Mouse (Mus musculus): ENCODE measurements around the gene Rusc2.

DNA sequence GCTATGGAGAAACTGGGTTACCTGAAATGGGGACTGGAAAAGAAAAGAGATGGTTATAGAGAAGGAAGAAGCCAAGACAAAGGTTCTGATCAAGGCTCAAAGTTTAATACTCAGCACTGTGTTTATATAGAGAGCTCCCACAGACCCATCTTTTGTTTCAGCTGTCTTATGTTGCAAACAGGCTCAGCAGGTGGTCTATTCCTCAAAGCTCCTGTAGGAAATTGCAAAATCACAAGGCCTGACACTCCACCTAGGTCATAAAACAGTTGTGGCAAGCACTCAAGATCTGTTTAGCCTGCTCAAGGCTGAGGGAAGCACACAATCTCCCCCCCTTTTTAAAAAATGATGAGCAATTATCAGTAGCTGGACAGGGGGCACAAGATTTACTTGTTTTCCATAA is 45.6 kb upstream of the Rusc2 start:
- TF ChIP-seq CTCF (IDR thresholded peaks at IDR 0.05; ENCODE audit: low read depth) (no peak), EP300 (optimal IDR thresholded peaks at IDR 0.05) (no peak)

Measured in stomach, postnatal 0 days (tissue).